Mouse (Mus musculus) common myeloid progenitor, adult 5-6 weeks (primary cell): ENCODE measurements around the gene Rptor. TPM values are rescaled to one million over a fixed set of nuclear protein-coding genes. Genes with fewer than 3 reads are reported as not detected.
A peak's percentile ranks its signal among the peaks of the same experiment; 100 is the strongest.

Experiments
- ATAC-seq: replicated peaks from 2 replicates; pipeline ENCODE4 v1.8.0; 2016; ENCODE audit warnings: low read depth, mild to moderate bottlenecking, moderate TSS enrichment, inconsistent platforms; ENCODE audit not compliant: poor library complexity, severe bottlenecking
- total RNA-seq: library from RNA; stranded (forward); fragments of 200-1000, 187-1606 nt; gene quantifications from 2 replicates; pipeline ENCODE4 v1.2.3, GENCODE M21; 2017

Rptor gene
- total RNA-seq, 1 experiment from 2014 or later: 18.6 TPM

DNA sequence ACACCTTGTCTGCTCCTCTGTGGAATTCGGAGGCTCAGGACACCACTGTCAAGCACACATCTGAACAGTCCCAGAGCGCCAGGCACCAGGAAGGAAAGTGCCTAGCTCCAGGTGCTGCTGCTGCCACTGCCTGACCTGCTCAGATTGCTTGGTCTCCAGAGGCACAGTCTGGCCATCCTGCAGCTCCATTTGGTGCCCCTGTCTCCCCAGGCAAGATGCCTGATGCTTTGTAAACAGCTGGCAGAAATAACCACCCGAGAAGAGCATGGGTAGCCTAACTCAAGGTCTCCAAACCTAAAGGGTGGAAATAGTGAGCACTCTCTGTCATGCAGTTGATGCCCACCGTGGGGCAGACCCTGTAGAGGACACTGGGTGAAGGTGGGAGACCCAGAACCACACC is 311.7 kb downstream of the Rptor start:
- ATAC-seq: no peak

DNA sequence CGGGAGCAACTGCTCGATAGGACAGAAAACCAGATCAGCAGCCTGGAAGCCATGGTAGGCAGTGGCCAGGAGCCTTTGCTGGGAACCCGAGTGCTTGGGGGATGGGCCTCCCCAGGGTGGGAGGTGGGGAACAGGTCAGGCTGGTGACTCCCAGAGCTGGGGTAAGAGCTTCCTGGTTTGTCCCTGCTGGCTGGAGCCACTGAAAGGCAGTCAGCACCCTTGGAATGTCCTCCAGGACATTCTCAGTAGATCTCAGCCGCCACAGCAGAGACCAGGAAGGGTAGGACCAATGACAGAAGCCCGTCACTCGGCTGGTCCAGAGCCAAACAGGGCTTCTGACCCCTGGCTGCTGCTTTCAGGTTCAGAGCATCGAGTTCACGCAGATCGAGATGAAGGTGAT is 313.0 kb downstream of the Rptor start:
- no peak for ATAC-seq

DNA sequence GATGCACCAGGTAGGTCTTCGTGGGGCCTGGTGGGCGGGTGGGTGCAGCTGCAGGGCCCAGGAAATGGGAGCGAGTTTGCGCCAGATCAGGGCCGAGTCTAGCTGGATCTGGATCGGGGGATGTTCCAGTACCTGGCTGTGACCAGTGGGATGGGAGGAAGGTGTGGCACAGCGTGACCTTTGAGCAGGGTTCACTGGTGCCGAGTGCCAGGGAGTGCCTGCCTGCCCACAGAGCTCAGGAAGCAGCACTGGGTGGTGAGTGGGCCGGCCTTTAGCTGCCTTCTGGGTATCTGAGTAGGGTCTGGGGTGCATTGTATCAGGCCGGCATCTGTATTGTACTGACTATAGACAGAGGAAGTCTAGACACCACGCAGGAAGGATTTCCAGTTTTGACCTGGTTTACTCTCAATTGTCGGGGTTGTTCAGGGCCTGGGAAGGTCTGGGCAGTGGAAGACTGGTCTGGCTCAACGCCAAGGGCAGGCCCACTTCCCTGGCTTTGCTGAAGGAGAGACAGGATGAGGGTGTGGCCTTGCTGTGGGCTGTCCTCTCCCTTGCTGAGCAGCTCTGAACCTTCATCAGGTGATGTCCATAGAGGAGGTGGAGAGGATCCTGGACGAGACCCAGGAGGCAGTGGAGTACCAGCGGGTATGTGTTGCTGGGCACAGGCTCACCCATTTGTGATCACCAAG is 313.5 kb downstream of the Rptor start:
- ATAC-seq: peak; percentile 10; the same call in 1 of the 2 replicates

DNA sequence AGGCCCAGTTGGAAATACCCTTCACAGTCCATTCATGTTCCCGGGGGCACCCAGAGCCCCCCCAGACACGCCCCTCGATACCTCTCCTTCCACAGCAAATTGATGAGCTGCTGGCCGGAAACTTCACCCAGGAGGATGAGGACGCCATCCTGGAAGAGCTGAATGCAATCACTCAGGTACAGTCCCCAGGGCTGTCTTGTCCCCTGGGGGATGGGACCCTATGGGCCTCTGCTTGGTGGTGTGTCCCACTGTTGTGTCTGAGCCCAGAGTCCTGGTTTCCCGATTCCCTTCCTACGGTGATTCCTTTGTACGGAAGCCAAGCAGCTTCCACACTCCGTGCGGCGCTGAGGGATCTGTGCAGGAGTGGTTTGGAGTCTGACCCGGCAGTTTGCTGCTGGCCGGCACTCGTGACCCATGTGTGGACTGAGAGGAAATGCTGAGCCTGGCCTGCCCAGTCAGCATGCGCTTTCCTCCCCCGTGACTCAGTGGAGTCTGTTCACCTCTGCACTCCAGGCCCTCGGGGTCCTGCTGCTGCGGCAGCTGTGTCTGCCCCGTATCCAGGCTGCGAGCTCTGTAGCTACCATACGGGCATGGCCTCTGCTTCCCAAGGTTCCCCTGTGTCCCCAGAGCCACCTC is 314.2 kb downstream of the Rptor start:
- no peak for ATAC-seq

DNA sequence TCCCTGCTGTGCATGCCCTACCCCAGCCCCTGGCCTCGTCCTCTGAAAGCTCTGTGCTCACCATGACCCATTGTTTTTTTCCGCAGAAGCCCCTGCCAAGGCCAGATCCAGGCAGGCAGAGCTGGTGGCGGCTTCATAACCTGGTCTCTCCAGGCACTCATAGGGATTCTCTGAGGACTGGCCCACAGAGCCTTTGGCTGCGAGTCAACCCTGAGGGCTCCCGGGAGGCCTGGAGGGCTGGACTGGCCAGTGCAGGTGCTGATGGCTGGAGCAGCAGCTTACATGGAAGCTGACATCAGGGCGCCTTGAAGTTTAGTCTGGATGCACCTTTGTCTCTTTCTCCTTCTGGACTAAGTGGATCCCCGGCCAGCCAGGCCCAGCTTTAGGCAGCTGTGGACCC is 315.8 kb downstream of the Rptor start:
- no peak for ATAC-seq

DNA sequence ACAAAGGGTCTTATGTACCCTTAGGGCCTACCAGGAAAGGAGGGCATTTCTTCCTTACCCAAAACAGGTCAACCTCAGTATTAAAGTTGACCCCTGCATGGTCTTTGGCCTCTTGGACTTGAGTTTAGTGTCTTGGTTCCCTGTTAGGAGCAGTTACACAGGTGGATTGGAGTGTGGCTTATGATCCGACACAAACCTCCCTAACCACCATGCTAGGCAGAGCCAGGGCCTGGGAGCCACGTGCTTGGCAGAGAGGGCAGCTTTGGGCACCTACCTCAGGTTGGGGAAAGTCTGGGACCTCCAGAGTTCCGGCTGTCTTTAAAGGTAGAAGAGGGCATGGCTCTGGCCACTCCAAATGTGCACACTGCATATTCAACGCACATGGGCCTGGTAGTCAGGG is 316.7 kb downstream of the Rptor start:
- ATAC-seq: no peak

DNA sequence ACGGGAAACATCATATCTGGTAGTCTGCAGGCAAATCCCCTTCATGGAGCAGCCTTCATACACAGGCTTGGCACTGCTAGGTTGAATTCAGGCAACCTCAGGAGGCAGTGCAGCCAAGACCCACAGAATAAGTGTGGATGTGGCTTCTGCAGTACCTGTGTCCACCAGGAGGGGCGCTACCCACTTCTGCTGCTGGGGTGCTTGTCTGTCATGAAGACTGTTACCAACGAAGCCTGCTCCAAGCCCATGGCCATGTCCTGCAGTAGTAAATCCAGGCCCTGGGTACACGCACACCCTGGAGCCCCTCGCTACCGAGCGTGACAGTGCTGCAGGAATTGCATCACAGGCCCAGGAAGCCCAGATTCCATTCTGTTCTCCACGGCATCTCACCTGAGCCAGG is 317.2 kb downstream of the Rptor start:
- ATAC-seq: peak; percentile 66

DNA sequence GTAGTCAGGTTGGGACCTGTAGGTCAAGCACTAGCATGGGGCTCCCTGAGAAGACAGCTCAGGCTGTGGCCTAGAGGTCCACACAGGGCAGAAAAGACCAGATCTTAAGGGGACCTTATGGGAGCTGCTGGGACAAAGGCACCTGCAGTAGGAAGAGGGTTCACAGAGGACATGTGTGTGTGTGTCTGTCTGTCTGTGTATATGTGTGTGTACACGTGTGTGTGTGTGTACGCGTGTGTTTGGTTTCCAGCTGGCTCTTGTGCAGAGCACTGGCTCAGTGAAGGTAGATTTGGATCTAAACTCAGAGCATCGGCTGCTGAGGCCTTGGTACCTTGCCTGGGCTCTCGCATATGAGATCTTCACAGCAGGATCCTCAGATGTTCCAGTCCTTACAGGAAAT is 318.0 kb downstream of the Rptor start:
- ATAC-seq: no peak

DNA sequence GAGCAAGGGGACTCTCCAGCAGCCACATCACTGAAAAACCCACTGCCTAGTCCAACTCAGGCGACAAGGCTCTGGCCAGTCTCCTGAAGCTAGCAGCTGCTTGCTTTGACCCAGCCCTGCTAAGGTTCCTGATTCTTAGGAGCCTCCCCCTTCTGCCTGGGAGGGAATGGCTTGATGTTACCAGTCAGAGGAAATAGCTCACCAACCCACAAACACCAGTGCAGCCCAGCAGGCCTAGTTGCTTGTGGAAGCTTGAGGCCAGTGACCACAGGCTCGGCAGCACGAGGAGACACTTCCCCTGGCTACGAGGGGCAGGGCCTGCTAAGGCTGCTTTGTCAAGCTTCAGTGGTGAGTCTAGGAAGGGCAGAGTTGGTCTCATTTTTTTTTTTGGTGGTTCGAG is 322.5 kb downstream of the Rptor start:
- ATAC-seq: peak; percentile 91

DNA sequence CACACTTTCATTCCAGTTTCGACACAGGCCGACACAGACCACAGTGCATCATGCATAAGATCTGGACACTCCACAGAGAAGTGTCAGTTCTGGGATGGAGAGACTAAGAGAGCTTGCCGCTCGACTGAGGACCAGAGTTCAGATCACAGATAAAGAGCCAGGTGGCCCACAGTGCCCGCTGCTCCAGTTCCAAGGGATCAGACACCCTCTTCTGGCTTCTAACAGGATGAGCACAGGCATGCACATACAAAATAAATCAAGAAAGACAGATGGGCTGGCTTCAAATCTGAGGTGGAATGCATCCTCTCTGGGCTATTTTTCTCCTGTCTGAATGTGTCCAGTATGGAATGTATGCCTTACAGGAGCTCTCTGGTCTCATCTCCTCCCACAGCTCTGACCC is 324.1 kb downstream of the Rptor start:
- no peak for ATAC-seq

DNA sequence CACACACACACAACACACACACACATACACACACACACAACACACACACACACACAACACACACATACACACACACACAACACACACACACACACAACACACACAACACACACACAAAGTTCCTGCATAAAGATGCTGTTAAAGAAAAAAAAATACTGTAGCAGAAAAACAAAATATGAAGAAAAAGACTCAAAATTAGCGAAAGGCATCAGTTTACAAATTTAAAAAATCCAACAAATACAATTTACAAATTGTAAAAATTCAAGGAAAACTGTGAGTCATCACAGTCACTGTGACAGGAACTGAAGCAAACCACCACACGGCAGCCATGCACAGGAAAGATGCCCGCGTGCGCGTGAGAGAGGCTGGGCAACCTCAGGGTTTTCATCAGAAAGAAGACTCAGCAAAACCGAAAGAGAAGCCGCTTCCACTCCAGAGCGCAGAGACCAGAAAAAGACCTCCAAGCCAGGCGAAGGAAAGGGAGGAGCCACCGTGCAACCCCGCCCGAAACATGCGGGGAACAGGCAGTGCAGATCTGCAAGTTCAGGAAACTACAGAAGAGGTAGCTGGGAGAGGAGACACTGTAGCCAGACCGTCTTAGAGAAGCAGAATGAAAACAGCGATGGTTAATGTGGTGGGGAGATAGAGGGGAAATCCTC is 325.4 kb downstream of the Rptor start:
- peak; percentile 72 for ATAC-seq

DNA sequence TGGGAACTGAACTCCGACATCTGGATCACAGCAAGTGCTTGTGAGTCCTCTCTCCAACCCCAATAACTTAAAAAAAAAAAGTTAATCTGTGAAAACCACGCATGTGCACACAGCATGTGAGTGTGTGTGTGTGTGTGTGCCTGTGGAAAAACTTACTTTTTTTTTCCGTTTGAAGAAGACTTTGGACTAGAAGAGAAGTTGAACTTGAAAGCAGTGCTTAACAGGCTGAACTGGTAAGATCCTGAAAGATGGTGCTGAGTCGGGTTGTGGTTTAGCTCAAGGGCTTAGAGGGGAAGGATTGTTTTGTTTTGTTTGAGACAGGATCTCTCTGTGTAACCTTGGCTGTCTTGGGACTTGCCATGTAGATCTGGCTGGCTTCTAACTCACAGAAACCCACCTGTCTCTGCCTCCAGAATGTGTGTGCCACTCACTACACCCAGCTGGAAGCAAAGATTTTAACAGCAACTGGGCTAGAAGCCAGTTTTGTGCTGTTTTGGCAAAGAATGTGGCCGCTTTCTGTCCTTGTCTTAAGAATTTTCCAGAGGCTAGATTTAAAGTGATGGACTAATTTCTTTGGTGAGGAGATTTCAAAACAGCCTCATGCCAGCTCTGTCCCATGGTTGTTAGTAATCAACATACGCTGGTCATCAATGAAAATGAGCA is 327.0 kb downstream of the Rptor start:
- ATAC-seq: no peak

DNA sequence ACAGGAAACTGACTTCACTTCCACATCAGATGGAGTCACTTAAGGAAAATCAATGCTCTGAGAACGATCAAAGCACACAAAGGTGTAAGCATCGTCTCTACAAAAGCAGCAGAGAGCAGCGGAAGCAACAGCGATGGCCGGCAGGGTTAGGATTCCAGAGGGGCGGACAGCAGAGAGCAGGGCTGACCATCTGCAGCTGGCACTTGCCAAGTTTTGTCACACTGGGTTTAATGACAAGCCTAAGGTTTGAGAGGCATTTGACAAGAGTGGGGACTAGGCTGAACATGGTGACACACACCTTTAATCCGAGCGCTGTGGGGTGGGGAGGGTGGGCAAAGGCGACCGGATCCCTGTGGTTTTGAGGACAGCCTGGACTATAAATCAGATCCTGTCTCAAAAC is 329.1 kb downstream of the Rptor start:
- ATAC-seq: no peak

DNA sequence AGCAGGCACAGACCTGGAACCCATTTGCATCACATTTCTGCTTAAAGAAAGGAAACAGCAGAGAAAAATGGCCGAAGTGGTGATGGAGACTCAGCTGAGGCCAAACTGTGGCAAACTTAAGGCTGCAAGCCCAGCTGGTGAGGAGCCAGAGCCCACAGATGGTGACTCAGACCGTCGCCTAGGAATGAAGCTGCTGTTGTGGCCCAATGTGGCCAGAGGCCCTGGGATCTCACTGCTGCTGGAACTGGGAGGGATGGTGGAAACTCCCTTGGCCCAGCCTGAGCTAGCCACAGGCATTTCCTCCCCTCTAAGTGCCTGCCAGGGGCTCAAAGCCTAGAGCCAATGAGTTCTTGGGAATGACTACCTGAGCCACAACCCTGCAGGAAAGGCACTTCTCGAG is 330.4 kb downstream of the Rptor start:
- ATAC-seq: no peak

DNA sequence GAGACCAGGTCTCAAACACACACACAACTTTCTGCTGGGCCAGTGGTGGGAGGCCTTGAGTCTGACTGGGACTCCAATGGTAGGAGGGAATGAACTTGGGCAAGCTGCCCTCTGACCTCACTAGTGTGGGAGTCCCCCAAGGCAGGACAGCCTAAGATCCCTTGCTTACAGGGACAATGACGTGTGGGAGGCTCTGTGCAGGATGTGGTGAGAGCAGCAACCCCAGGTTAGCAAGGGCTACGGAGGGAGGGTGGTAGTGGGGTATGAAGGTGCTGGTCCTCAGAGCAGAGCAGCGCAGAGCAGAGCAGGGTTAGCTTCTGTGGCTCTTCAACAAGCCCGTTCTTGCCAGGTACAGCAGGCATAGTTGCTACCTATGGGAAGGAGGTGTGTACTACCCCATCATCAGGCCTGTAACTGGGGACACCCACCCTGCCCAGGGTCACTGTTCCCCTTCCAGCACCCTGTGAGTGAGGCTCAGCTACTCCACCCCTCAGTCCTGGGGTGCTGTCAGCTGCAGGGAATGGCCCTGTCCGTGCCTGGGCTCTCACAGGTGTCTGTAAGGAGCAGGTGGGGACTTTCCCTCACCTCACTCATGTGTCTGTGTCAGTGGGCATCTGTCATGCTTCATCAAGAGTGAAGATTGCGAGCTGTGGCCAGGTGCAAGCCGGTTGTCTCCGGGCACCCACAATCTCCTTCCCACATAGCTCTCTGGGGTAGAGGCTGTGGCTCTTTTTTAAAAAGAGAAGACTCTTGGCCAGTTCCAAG is 331.3 kb downstream of the Rptor start:
- no peak for ATAC-seq

DNA sequence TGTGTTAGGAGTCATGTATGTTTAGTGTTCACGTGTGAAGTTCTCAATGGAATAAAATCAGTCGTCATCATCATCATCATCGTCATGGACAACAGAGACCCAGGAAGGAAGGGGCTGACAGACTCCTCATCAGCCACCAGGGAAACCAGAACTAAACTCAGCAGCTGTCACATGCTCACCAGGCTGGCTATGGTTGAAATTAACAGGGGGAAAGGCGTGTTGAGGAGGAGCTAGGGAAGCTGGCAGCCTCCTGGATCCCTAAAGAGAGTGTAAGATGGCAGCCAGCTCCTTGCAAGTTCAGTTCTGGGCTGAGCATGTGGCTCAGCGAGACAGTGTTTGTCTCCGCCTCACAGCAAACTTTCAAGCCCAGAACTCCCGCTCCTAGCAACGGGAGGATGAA is 332.1 kb downstream of the Rptor start:
- no peak for ATAC-seq

DNA sequence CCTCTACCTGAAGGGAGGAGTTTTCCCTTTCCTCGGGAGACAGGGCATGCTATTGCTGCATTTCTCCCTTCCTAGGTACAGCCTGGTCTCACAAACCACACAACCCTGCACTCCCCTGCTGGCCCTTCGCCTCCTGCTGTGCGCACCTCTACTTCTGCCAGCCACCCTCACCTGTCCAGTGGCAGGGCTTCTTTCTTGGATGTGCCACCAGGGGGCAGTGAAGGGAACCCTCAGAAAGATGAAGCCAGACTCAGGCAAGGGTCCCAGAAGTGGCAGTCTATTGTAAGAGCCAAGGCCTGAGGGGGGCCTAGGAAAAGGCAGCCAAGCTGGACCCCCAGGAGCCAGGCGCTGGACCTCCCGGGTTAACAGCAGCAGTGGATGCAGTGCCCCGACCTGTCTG is 332.8 kb downstream of the Rptor start:
- 0 out of 2 replicates have a peak, but pooled peaks have one; percentile 29 for ATAC-seq

DNA sequence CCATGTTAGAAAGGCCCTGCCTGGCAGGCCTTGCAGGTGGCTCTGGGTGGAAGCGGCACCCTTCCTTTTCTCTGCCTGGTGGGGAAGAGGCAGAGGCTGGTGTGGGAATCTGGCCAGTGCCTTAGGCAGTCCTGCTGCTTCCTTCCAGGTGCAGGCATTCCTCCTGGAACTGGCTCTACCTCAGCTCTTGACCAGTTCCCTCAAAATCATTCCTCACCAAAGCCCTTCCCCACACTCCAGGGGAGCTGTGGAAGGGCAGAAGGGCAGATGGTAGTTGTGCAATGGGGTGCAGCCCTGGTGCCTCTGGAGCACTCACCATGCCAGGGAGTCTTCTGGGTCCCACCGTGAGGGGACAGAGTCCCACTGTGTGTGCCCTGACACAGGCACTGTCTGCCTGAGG is 333.8 kb downstream of the Rptor start:
- no peak for ATAC-seq

DNA sequence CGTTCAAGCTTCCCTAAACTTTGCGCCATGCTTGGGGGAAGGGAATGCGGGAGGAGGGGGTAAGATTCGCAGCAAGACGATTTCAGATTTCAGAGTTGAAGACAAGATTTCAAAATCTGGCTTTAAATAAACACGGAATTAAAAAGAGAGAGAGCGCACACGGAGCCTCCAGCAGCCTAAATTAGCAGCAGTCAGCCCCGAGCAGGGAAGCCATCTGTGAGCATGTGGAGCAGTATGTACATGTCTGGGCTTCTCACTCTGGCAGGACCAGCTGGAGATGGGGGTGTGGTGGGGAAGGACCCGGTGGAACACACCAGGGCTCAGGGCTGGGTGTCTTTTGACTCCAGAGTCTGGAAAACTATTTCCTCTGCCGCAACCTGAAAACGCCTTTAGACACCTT is 334.5 kb downstream of the Rptor start:
- ATAC-seq: no peak

DNA sequence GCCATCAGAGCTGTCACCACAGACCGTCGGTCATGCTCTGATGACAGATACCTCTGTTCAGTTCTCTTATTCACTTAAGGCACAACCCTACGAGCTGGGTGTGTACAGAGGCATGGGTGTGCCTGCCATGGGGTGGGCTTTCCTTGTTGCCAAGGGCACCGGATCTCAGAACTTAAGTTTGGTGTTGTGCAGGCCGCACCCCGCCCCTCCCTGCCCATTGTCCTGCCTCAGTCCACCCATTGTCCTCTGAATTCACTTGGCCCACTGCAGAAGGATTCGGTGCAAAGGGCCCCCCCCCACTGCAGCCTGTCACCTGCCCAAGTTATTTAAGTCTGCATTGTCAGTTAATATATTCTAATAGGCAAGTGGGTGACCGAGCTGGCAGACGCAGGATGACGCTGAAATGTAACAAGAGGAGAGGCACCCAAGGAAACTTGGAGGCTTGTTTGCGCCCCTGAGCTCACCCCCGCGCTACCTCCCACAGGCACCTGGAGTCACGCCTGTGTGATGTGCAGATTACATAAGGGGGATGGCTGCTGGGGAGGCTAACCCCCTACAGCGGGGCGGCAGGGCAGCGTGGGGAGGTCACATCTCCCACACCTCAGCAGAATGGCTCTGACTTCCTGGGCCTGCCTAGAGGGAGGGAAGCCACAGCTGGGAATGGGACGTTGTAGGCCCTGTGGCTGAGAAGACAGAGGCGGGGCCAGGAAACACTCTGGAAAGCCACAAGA is 335.2 kb downstream of the Rptor start:
- ATAC-seq: no peak
